Mouse (Mus musculus) ES-Bruce4 (cell line): ENCODE measurements around the gene Tmem213. TPM values are rescaled to one million over a fixed set of nuclear protein-coding genes. Genes with fewer than 3 reads are reported as not detected.

Source experiments
- H3K27ac ChIP-seq: 2 replicates; pipeline ENCODE4 v1.5.1; 2012; ENCODE audit warnings: low read length, inconsistent platforms; ENCODE audit not compliant: insufficient read depth
- H3K27me3 ChIP-seq: 2 replicates; pipeline ENCODE4 v1.6.1; 2012; ENCODE audit warnings: mild to moderate bottlenecking, low read length, inconsistent platforms; ENCODE audit not compliant: control insufficient read depth, poor library complexity, insufficient read depth, severe bottlenecking
- H3K36me3 ChIP-seq: 2 replicates; pipeline ENCODE4 v1.6.1; 2012; ENCODE audit warnings: inconsistent platforms, mild to moderate bottlenecking, low read length, moderate library complexity; ENCODE audit not compliant: control insufficient read depth, poor library complexity, insufficient read depth, severe bottlenecking
- H3K4me1 ChIP-seq: one replicate; pipeline ENCODE4 v1.8.1; 2011; ENCODE audit warnings: low read length; ENCODE audit not compliant: control insufficient read depth, insufficient read depth
- H3K4me3 ChIP-seq: 2 replicates; pipeline ENCODE4 v1.5.1; 2011; ENCODE audit warnings: low read depth, mild to moderate bottlenecking, low read length
- H3K9ac ChIP-seq: 2 replicates; pipeline ENCODE4 v1.6.1; 2012; ENCODE audit warnings: low read depth, mild to moderate bottlenecking, inconsistent platforms; ENCODE audit not compliant: poor library complexity, severe bottlenecking
- H3K9me3 ChIP-seq: replicated peaks from 2 replicates; pipeline ENCODE4 v1.6.1; 2012; ENCODE audit warnings: mild to moderate bottlenecking, low read length, inconsistent platforms; ENCODE audit not compliant: control insufficient read depth, poor library complexity, insufficient read depth, severe bottlenecking
- CTCF ChIP-seq: IDR thresholded peaks from one replicate; pipeline ENCODE4 v1.8.1; 2011; ENCODE audit warnings: low read depth, low read length
- EP300 ChIP-seq: IDR thresholded peaks from 2 replicates; pipeline ENCODE4 v1.6.1; 2011; ENCODE audit warnings: low read depth, low read length; ENCODE audit not compliant: insufficient read depth
- POLR2A ChIP-seq: IDR thresholded peaks from one replicate; pipeline ENCODE4 v1.8.1; 2011; ENCODE audit warnings: low read length; ENCODE audit not compliant: insufficient read depth
- polyA plus RNA-seq: library from polyadenylated mRNA; stranded (reverse); fragments of >200 nt; gene quantifications from 2 replicates; pipeline ENCODE4 v1.2.4, GENCODE M21; 2011; ENCODE audit warnings: low read depth; ENCODE audit not compliant: missing spikeins, insufficient read depth, insufficient read length

Tmem213 gene
- polyA plus RNA-seq, result 3.0 and 3.3 TPM in 2 replicates

GRCm38 (mm10) chr6:38109160-38109795 lies at the start of gene Tmem213:
Tmem213 (plus strand) TSS chr6:38109255.
- Histone ChIP-seq H3K36me3 (no peaks in the 10 kb centered on the region), H3K27ac (no peak within 1 kb of the TSS), H3K9ac (no peak within 1 kb of the TSS), H3K4me3 (peak within 1 kb of the TSS; percentile 32), H3K9me3 (no peaks in the 10 kb centered on the region), H3K4me1 (no peaks in the 10 kb centered on the region), H3K27me3 (no peaks in the 10 kb centered on the region)
- TF ChIP-seq EP300 (no peak), CTCF (no peak), POLR2A (no peak)

DNA sequence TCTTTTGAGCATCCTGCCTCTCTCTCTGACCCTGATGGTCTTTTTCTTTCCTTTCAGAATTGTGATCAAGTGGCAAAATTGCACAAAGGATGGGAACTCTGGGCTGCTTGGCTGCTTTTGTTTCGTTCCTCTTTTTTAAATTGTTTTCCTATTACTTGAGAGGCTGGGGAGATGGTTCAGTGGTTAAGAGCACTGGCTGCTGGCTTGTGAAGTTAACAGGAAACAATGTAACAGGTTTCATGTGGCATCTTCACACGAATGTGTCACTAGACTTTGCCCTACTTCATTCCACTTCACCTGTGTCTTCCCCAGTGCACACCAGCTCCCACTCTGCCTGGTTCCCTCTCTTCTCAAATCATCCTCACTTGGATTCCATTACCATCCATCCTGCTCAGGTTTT lies 44.4 kb upstream of the Tmem213 start:
- H3K9me3 ChIP-seq, result no peaks in the 10 kb centered on the region
- H3K36me3 ChIP-seq, result no peaks in the 10 kb centered on the region
- H3K27me3 ChIP-seq, result no peaks in the 10 kb centered on the region
- H3K4me3 ChIP-seq, result no peak overlapping the region
- TF ChIP-seq CTCF (no peak), POLR2A (no peak), EP300 (no peak)
- H3K4me1 ChIP-seq, result no peaks in the 10 kb centered on the region
- no peak overlapping the region for H3K9ac ChIP-seq
- no peak overlapping the region for H3K27ac ChIP-seq

GRCm38 (mm10) chr6:38065122-38065500 lies 43.9 kb upstream of the Tmem213 start:
- H3K36me3 ChIP-seq, result no peaks in the 10 kb centered on the region
- H3K9ac ChIP-seq, result no peak overlapping the region
- no peaks in the 10 kb centered on the region for H3K27me3 ChIP-seq
- no peaks in the 10 kb centered on the region for H3K4me1 ChIP-seq
- no peak for TF ChIP-seq CTCF
- no peak for TF ChIP-seq POLR2A
- TF ChIP-seq EP300, result no peak
- no peak overlapping the region for H3K27ac ChIP-seq
- no peaks in the 10 kb centered on the region for H3K9me3 ChIP-seq
- H3K4me3 ChIP-seq, result no peak overlapping the region

GRCm38 (mm10) chr6:38065501-38066122 lies 43.4 kb upstream of the Tmem213 start:
- Histone ChIP-seq H3K36me3 (no peaks in the 10 kb centered on the region), H3K9ac (no peak overlapping the region), H3K4me1 (no peaks in the 10 kb centered on the region), H3K27me3 (no peaks in the 10 kb centered on the region), H3K4me3 (no peak overlapping the region), H3K27ac (no peak overlapping the region), H3K9me3 (no peaks in the 10 kb centered on the region)
- TF ChIP-seq CTCF (no peak), POLR2A (no peak), EP300 (no peak)

- Histone ChIP-seq H3K36me3 (no peaks in the 10 kb centered on the region), H3K9me3 (no peaks in the 10 kb centered on the region), H3K9ac (no peak overlapping the region), H3K27me3 (no peaks in the 10 kb centered on the region), H3K4me3 (no peak overlapping the region), H3K4me1 (no peaks in the 10 kb centered on the region), H3K27ac (no peak overlapping the region)
- TF ChIP-seq CTCF, result peak; percentile 66
- TF ChIP-seq POLR2A, result no peak
Observed at GRCm38 (mm10) chr6:38066215-38066614, 42.8 kb upstream of the Tmem213 start.

- Histone ChIP-seq H3K9me3 (no peaks in the 10 kb centered on the region), H3K36me3 (no peaks in the 10 kb centered on the region), H3K4me3 (no peak overlapping the region), H3K27ac (no peak overlapping the region), H3K9ac (no peak overlapping the region), H3K27me3 (no peaks in the 10 kb centered on the region), H3K4me1 (no peaks in the 10 kb centered on the region)
- TF ChIP-seq CTCF, result no peak
- TF ChIP-seq EP300, result no peak
- no peak for TF ChIP-seq POLR2A
Observed at GRCm38 (mm10) chr6:38071256-38071655, 37.8 kb upstream of the Tmem213 start.
